Mouse (Mus musculus): ENCODE results near the gene Tmed6. TPM values are rescaled to one million over a fixed set of nuclear protein-coding genes. Genes with fewer than 3 reads are reported as not detected.
"Not testable (repeated sequence)": the region's sequence is repeated elsewhere in the genome, so short reads cannot be mapped to it uniquely, and the experiment has no call there.

Tmed6 gene
- total RNA-seq, 2 experiments from 2014 or later, result not detected

- no peak for DNase-seq
Observed at GRCm38 (mm10) chr8:107074128-107074527, 8.7 kb upstream of the Tmed6 start.

- DNase-seq, result no peak
Observed at GRCm38 (mm10) chr8:107073706-107074105, 8.3 kb upstream of the Tmed6 start.

- no peak for DNase-seq
Observed at GRCm38 (mm10) chr8:107062613-107063012, 2.8 kb downstream of the Tmed6 start.

GRCm38 (mm10) chr8:107056973-107057369 is 8.5 kb downstream of the Tmed6 start:
- DNase-seq, result no peak

GRCm38 (mm10) chr8:107056076-107056972 is 9.1 kb downstream of the Tmed6 start, which contains the start of the genes Cog8 and Nip7:
TSS of gene Cog8 (minus strand) at chr8:107056689.
TSS of gene Nip7 (plus strand) at chr8:107056877.
- DNase-seq, result peak; percentile 97

- peak; percentile 47 to 68 for DNase-seq
Observed at GRCm38 (mm10) chr8:107052046-107052445, 13.4 kb downstream of the Tmed6 start.

- DNase-seq, result no peak
Observed at GRCm38 (mm10) chr8:107049480-107049879, 16.0 kb downstream of the Tmed6 start.

GRCm38 (mm10) chr8:107048061-107048941 is 17.1 kb downstream of the Tmed6 start, which contains the start of gene Pdf:
TSS of gene Pdf (minus strand) at chr8:107048614.
- peak; percentile 91 for DNase-seq

- DNase-seq, result no peak
Observed at GRCm38 (mm10) chr8:107046976-107047375, 18.5 kb downstream of the Tmed6 start.

- no peak for DNase-seq
Observed at GRCm38 (mm10) chr8:107045478-107045877, 20.0 kb downstream of the Tmed6 start.

GRCm38 (mm10) chr8:107040632-107041031 is 24.8 kb downstream of the Tmed6 start:
- no peak for DNase-seq

GRCm38 (mm10) chr8:107036626-107037025 is 28.8 kb downstream of the Tmed6 start:
- DNase-seq, result peak; percentile 49 to 58

- no peak for DNase-seq
Observed at GRCm38 (mm10) chr8:107035641-107036040, 29.8 kb downstream of the Tmed6 start.

GRCm38 (mm10) chr8:107033609-107034008 is 31.8 kb downstream of the Tmed6 start:
- DNase-seq, result not testable (repeated sequence)

- DNase-seq, result no peak
Observed at GRCm38 (mm10) chr8:107031577-107032090, 33.8 kb downstream of the Tmed6 start.

GRCm38 (mm10) chr8:107030650-107031576 is 34.5 kb downstream of the Tmed6 start, which contains the start of gene Vps4a:
TSS of gene Vps4a (plus strand) at chr8:107031222.
- peak; percentile 97 to 99 for DNase-seq

GRCm38 (mm10) chr8:107030058-107030457 is 35.4 kb downstream of the Tmed6 start:
- no peak for DNase-seq

GRCm38 (mm10) chr8:107029310-107029709 is 36.1 kb downstream of the Tmed6 start:
- DNase-seq, result no peak

- DNase-seq, result peak; percentile 76 to 80
Observed at GRCm38 (mm10) chr8:107023479-107023878, 42.0 kb downstream of the Tmed6 start.

- no peak for DNase-seq
Observed at GRCm38 (mm10) chr8:107014915-107015314, 50.5 kb downstream of the Tmed6 start.

- peak; percentile 39 to 45 for DNase-seq
Observed at GRCm38 (mm10) chr8:107012666-107013065, 52.8 kb downstream of the Tmed6 start.
